Mouse (Mus musculus) brain, embryonic 18.5 days (tissue): ENCODE measurements around the gene Phlda2.

Experiments
- DNase-seq: peaks from one replicate; pipeline ENCODE4 v3.0.0-alpha.2; 2012; ENCODE audit warnings: low read depth, low spot score

Phlda2 gene

GRCm38 (mm10) chr7:143503926-143504325 lies 976 bp upstream of the Phlda2 start:
- no peak for DNase-seq

- DNase-seq: no peak
These were observed 1.1 kb downstream of the Phlda2 start for GRCm38 (mm10) chr7:143501643-143502417.

- DNase-seq: no peak
These were observed 2.0 kb downstream of the Phlda2 start for GRCm38 (mm10) chr7:143500912-143501311.

- no peak for DNase-seq
These were observed 4.4 kb downstream of the Phlda2 start for GRCm38 (mm10) chr7:143498584-143498983.

DNA sequence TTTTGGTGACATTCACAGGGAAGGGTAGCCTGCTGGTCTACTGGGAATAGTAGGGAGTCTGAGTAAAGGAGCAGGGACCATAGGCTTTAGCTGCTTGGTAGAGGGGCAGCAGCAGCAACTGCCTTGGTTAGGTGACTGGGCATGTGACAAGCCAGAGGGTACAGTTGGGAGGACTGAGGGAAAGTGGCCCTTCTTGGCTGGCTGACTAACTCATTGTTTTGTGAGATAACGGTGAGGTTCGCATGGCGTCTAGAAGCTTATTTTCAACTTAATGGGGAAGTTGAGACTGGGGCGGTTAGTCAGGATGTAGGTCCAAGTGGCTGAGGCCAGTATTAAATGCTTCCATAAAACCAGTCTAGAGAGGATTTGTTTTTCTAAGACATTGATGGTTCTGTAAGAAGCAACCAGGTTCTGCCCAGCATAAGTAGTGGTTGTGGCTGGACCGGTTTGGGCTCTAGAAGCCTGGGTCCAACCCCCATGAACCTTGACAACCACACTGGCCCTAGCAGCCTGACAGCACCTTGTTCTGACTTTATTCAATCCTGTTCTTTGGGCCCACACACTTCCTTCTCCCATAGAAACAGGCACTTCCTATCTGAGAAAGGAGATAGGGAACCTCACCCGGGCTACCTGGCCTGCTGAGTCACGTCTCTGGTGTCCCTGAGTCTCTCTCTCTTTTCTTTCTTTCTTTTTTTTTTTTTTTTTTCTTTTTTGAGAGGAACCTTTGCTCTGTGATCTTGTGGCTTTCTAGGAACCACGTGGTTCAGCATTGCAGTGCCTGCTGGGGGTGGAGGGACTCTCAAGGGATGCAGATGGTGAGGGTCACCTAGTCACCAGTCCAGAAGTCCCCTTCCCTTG lies 7.6 kb downstream of the Phlda2 start:
- DNase-seq: no peak

DNA sequence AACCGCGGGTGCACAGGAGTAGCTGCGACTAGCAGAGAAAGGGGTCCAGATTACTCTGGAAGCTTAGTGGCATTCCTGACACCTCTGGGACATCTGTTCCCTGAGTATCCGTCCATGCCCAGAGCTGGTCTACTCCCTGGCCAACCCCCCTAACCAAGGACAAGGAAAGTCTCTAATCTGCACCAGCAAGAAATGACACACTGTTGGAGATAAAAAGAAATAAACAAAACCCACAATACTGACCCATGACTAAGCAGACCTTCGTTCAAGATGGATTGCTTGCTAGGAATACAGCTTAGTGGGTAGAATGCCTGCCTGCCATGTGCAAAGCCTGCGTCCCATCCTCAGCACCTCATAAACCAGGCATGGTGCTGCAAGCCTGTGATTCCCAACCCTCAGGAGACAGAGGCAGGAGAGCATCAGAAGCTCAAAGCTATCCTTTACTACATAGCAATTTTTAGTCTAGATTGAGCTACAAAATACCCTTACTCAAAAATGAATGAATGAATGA lies 9.3 kb downstream of the Phlda2 start:
- DNase-seq: no peak

DNA sequence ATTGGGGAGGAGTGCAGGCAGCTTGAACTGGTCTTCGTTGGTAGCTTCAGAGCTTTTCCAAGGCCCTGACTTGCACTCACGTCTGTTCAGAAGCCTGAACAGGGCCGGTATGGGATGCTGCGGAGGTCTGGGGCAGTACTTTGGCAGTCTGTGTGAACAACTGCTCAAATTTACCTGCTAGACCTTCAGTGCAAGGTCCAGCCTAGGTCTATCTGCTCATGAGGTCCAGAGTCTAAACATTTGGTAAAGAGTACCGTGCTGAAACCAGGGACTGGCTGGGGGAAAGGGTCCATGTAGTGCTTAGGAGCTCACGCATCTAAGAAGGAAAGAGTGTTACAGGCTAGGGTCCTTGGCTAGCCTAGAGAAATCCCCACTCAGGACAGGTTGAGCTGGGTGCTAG lies 13.2 kb downstream of the Phlda2 start:
- no peak for DNase-seq

DNA sequence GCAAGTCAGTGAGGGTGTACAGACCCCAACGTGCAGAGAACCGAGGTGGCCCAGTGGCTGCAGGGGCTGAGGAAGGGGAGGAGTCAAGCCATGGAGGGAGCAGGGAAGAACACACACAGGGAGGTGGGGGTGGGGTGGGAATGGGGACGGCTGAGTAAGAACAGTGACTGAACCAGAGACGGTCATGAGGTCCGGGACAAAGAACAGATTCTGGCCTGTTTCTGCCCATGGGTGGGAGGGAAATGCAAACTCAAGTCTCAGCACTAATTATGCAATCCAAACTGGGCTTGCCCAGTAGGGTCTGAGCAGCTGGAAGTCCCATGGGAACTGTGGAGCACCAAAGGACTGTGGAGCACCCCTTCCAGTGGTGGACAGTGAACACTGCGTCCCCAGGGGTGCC lies 20.4 kb downstream of the Phlda2 start:
- no peak for DNase-seq

- DNase-seq: no peak
These were observed 21.1 kb downstream of the Phlda2 start for GRCm38 (mm10) chr7:143481806-143482387.

- DNase-seq: no peak
These were observed 22.5 kb downstream of the Phlda2 start for GRCm38 (mm10) chr7:143480498-143480897.

DNA sequence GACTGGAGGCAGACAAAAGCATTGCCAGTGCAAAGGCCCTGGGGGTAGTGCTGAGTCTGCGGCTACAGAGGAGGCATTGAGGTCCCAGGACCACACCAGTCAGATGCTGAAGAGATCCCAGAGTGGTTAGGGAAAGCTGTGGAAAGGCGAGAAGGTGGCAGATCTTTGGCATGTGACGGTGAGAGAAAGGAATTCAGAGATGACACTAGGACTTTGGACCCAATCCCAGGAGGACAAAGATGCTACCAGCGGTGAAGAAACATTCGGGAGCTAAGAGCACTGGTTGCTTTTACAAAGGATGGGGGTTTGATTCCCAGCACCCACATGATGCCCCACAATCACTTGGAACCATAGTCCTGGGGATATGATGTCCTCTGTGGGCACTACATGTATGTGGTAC lies 25.1 kb downstream of the Phlda2 start:
- DNase-seq: no peak

DNA sequence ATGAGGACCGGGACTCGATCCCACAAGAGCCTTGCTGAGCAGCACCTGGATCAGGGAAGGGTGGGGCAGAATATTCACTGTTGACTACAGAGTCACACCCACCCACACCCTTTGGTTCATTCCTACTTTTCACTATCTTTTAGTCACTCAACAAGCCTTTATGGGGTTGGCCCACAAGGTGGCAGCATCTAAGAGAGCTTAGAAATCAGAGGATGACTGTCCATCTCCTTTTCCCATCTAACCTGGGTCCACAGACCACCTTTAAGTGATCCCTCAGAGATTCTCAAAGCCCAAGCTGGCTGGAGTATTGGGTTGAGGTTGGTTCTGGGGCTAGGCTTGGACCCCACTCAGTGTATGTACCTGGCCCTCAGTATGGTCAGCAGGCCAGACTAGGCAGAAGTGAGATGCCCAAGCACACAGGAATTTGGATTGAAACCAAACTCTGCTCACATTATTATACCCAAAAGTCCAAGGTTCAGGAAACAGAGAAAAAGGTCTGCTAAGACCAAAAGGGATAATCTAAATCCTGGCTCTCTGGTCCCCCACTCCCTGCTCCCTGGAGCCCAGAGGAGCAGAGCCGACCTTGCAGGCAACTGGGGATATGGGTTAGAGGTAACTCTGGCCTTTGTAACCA lies 26.1 kb downstream of the Phlda2 start:
- no peak for DNase-seq

DNA sequence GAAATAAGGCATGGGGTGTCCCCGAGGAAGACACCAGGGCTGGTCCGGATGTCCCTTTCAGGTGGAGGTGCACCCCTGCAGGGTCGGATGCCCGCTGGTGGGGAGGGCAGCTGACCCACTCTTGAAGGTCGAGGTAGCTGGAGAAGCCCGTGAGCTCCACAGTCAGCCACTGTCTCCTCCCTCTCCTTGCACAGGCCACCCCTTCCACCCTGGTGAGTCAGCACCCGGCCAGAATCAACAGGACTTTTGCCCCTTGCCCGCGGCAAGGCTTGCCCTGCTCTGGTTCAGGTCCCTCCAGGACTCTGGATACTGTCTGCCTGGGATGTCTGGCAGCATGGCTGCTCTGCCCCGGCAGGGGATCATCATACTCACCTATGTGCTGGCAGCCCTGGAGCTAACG lies 27.1 kb downstream of the Phlda2 start:
- DNase-seq: no peak

DNA sequence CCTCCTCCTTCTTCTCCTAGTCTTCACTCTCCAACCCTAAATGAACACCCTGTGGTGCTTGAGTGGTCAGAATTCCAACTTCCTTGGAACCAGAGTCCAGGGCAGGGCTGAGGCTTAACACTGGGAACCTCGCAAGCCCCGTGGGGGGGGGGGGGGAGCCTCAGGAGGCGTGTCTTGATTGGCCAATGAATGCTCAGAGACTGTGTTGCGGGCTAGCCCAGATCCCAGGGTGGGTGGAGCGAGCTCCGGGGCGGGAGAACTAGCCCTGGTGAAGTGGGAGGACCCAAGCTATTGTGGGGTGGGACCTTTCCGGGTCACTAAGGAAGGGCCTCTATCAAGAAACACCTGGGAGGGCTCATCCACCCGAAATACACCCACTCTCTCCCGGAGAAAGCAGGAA lies 28.1 kb downstream of the Phlda2 start:
- no peak for DNase-seq

DNA sequence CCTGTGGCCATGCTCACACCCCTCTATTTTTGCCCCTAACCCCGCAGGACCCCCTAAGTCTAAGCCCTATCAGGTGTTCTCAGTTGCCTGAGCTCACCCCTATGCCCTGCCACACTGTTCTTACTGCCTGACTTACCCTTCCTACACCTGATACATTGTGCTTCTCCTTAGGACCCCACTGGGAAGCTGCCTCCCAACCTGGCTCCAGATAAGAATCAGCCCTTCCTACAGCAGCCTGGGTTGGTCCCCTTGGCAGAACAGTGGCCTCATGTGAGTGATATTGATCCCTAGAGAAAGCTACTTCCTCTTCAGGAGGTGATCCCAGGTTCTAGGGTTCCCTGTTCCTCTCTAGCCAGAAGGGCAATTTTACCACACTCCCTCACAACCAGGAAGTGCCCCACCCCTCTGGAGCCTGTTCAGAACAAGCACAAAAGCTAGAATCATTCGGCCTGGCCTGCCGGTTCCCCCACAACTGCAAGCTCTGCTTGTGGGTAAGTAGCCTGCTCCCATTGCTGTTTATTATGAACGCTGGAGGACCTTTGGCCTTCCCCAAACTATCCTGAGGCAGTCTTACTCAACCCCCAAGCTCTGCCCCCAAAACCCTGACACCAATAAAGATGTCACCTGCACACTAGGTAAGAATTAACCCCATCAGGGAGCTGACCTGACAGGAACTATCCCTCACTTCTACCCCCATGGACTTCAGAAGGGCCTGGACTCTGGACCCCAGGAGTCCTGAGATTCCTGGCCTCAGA lies 29.4 kb downstream of the Phlda2 start, which contains the start of gene Slc22a18:
TSS of gene Slc22a18 (plus strand) at position 390 of the 755 bp plus-strand sequence.
- DNase-seq: no peak

- no peak for DNase-seq
These were observed 33.0 kb downstream of the Phlda2 start for GRCm38 (mm10) chr7:143469946-143470345.

DNA sequence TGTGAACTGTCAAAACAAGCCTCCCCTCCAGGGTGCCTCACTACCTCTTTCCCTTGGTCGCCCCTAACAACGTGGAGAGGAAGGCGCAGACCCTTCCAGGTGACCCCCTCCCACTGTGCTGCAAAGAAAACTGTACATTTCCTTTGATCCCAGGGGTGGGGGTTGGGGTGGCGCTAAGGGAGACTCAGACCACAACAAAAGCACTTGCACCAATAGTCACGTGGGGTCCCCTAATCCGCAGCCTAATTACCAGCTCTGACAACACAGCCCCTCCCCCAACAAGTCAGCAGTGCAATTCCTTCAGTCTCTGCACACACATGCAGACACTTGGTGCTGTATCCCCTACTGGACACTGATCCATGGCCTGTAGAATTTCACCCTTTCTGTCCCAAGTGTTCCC lies 35.2 kb downstream of the Phlda2 start:
- DNase-seq: no peak

GRCm38 (mm10) chr7:143466099-143466677 lies 36.8 kb downstream of the Phlda2 start:
- no peak for DNase-seq

DNA sequence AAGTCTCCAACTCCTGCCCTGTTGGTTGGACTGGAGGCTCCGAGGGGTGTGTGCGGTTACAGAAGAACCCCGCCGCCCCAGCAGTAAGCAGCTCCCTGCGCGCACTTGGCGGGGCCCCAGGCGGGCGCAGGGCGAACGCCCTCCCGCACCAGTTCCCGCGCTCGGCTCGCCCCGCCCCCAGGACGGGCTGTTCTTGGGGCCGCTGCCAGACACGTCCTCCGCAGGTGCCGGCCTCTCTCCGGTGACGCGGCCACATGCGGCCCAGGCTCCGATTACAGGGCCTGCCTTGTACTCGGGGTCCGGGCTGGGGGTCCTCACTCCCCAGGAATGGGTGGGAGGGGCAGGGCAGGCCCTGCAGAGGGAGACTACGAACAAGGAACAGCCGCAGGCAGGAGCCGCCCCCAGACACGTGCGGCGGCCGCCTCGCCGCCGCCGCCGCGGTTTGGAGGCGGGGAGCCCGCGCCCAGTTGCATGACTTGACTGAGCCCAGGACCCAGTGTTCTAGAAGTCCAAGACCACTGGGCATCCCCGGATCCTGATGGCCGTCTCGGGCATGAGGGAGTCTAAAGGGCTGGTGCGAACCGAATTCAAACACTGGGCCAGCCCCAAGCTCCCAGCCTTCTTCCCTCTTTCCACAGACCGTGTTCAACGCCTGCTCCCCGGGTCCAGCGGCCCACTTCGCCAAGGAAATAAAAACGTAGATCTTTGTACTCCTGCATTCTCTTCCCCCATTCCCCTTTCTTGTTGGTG lies 38.0 kb downstream of the Phlda2 start:
- no peak for DNase-seq

DNA sequence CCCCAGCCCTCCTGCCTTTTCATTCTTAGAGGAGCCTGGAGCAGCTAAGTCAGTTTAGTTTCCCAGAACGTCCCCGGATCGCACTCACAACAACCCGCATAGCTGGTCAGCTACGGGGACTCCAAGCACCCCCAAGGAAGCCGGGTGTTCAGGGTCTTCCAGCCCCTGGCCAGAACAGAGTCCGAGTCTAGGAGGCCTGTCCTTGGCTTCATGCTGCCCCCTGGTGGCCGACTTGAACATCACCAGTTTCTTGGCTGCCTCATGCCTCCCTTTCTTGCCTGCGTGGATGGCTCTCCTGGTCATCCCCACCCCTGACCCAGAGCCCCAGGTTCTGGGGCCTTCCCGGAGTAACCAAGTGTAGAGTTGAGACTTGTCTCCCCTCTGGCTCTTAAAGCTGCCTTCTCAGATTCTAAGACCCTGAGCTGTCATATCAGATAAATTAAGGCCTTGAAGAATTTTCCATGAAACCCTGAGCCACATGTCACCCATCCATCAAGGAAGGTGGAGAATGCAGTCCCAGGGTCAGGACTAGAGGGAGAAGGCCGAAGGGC lies 39.0 kb downstream of the Phlda2 start:
- no peak for DNase-seq
